Comparison of ENCODE assay signal across 15 mouse cellular contexts in genomic region chr4:53144571-53144970, GRCm38 (mm10). TPM values are rescaled to one million over a fixed set of nuclear protein-coding genes. Genes with fewer than 3 reads are reported as not detected.
DNase-seq lines count a peak whose midpoint lies in the region; ATAC-seq lines count a peak whose summit lies in the region.
"Had no signal": no experiment of that assay in that cellular context is flagged by ENCODE, and none has a peak within 500 bp of the region (broad histone marks: within the 10 kb centered on the region; RNA-seq: fewer than 3 reads in every experiment).

No protein-coding gene starts in this region.

- peaks cover 5% of the 10 kb centered on the region for H3K4me1 ChIP-seq in liver, embryonic 11.5 days (replicated peaks; ENCODE audit: control insufficient read depth, insufficient read depth, low read length)
- H3K4me1 ChIP-seq in midbrain, embryonic 11.5 days (ENCODE audit: control insufficient read depth, insufficient read depth, low read length) = no peaks in the 10 kb centered on the region
- H3K4me1 ChIP-seq: kidney, embryonic 15.5 days had no signal

- H3K9ac ChIP-seq in liver, embryonic 11.5 days (ENCODE audit: low read depth, low read length) = no peak overlapping the region
- H3K9ac ChIP-seq in midbrain, embryonic 11.5 days (ENCODE audit: low read length) = no peak overlapping the region
- H3K9ac ChIP-seq: forebrain, embryonic 12.5 days; kidney, embryonic 15.5 days; limb, embryonic 12.5 days; lung, embryonic 14.5 days had no signal

- peak; percentile 83 for ATAC-seq in cerebellum, adult (ENCODE audit: insufficient number of reproducible peaks, low FRiP score, low TSS enrichment)
- ATAC-seq in liver, embryonic 11.5 days (replicated peaks; ENCODE audit: low FRiP score) = no peak
- no peak for ATAC-seq in midbrain, embryonic 11.5 days (ENCODE audit: low FRiP score)

- peak overlapping the region; percentile 10; the same call in 1 of the 2 replicates for H3K4me2 ChIP-seq in liver, embryonic 11.5 days
- H3K4me2 ChIP-seq in midbrain, embryonic 11.5 days = no peak overlapping the region
- H3K4me2 ChIP-seq: forebrain, embryonic 12.5 days; kidney, embryonic 15.5 days; limb, embryonic 12.5 days; lung, embryonic 14.5 days had no signal

- H3K27ac ChIP-seq in liver, embryonic 11.5 days (ENCODE audit: low read depth, low read length) = peak overlapping the region; percentile 38; the same call in 1 of the 2 replicates
- no peak overlapping the region for H3K27ac ChIP-seq in midbrain, embryonic 11.5 days (ENCODE audit: low read depth, low read length)
- H3K27ac ChIP-seq: forebrain, embryonic 12.5 days; kidney, embryonic 15.5 days; limb, embryonic 12.5 days had no signal

- 0 out of 2 replicates have a peak, but pooled peaks cover 2% of the 10 kb centered on the region for H3K27me3 ChIP-seq in liver, embryonic 11.5 days (replicated peaks; ENCODE audit: control insufficient read depth, insufficient read depth, low read length)
- no peaks in the 10 kb centered on the region for H3K27me3 ChIP-seq in midbrain, embryonic 11.5 days (ENCODE audit: control insufficient read depth, insufficient read depth, low read length)
- H3K27me3 ChIP-seq: forebrain, embryonic 12.5 days; kidney, embryonic 15.5 days; limb, embryonic 12.5 days had no signal

- no peak overlapping the region for H3K4me3 ChIP-seq in liver, embryonic 11.5 days (ENCODE audit: low read depth, low read length)
- no peak overlapping the region for H3K4me3 ChIP-seq in midbrain, embryonic 11.5 days (ENCODE audit: low read depth, low read length)
- H3K4me3 ChIP-seq: forebrain, embryonic 12.5 days; kidney, embryonic 15.5 days; limb, embryonic 12.5 days had no signal

- H3K36me3 ChIP-seq in liver, embryonic 11.5 days (ENCODE audit: control insufficient read depth, insufficient read depth, low read length) = no peaks in the 10 kb centered on the region
- no peaks in the 10 kb centered on the region for H3K36me3 ChIP-seq in midbrain, embryonic 11.5 days (ENCODE audit: control insufficient read depth, insufficient read depth, low read length)
- H3K36me3 ChIP-seq: forebrain, embryonic 12.5 days; heart, embryonic 10.5 days; kidney, embryonic 15.5 days had no signal

- DNase-seq in cerebellum, postnatal 4 days (ENCODE audit: low spot score in 2 of 2) = no peak
- DNase-seq in brain, adult 2 months (ENCODE audit: low read depth, low spot score) = peak; percentile 93
- peak; percentile 81 for DNase-seq in cerebellum, adult 8-10 months
- DNase-seq in liver, embryonic 11.5 days (ENCODE audit: low spot score) = no peak
- DNase-seq in lung, postnatal 4 days = no peak
- DNase-seq in midbrain, embryonic 11.5 days (ENCODE audit: low spot score, missing footprints) = no peak
- DNase-seq in kidney, adult 8-10 months = no peak
- DNase-seq: gastrocnemius, postnatal 25 days; lung, embryonic 14.5 days; lung, postnatal 36 days had no signal

- H3K9me3 ChIP-seq in liver, embryonic 11.5 days (ENCODE audit: control insufficient read depth, low read length) = no peaks in the 10 kb centered on the region
- H3K9me3 ChIP-seq in midbrain, embryonic 11.5 days (ENCODE audit: control insufficient read depth, low read length) = no peaks in the 10 kb centered on the region
- H3K9me3 ChIP-seq: forebrain, embryonic 12.5 days; heart, embryonic 10.5 days; kidney, embryonic 15.5 days; limb, embryonic 12.5 days had no signal

- WGBS in liver, embryonic 11.5 days = 73% methylated on average over 10 of the region's 10 CpGs
- WGBS in midbrain, embryonic 11.5 days = 75% methylated on average over 10 of the region's 10 CpGs

RNA-seq across cellular contexts. Expression of gene Abca1, which starts 15.1 kb away (rescaled TPM):
- 16.3 and 17.5 TPM in 2 replicates for polyA plus RNA-seq in liver, embryonic 11.5 days (2014; fragmentation: Nextera tagmentation; extraction: Ambion mirVana)
- polyA plus RNA-seq in midbrain, embryonic 11.5 days (2014; fragmentation: Nextera tagmentation; extraction: Ambion mirVana) = 5.4 and 5.8 TPM in 2 replicates

Comparison
In these comparisons a context has a peak if more than half of its experiments do, and no peak if none do; other contexts are left out.
1. DNase-seq: peak in brain, adult 2 months (single experiment) and cerebellum, adult 8-10 months (single experiment); none in cerebellum, postnatal 4 days (0 of 2), liver, embryonic 11.5 days (single experiment), lung, postnatal 4 days (0 of 2), midbrain, embryonic 11.5 days (single experiment) and kidney, adult 8-10 months (0 of 2).